ENCODE assay signal across 22 mouse cellular contexts in the genomic region with DNA sequence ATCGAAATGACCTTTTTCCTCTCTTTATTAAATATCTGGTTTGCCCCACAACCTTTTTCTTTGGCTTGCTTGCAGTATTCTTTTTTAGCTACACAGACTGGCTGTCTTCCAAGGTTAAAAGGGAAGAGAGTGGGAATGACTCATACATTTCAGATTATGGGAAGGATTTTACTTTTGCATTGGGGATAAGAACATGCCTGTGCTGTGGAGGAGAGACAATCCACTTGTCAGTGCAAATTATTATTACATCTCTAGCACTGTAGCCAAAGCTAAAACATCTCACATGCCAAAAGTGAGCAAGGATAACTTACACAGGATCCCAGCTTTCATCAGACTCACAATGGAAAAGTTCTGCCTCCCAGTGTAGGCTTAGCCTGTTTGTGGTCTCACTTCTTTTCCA. TPM values are rescaled to one million over a fixed set of nuclear protein-coding genes. Genes with fewer than 3 reads are reported as not detected.
DNase-seq lines count a peak whose midpoint lies in the region; ATAC-seq and TF ChIP-seq lines count a peak whose summit lies in the region.
"Had no signal": no experiment of that assay in that cellular context is flagged by ENCODE, and none has a peak within 500 bp of the region (broad histone marks: within the 10 kb centered on the region; RNA-seq: fewer than 3 reads in every experiment).

No protein-coding gene starts in this region.

- H3K36me3 ChIP-seq in heart, embryonic 13.5 days: no peaks in the 10 kb centered on the region
- no peaks in the 10 kb centered on the region for H3K36me3 ChIP-seq in limb, embryonic 14.5 days (ENCODE audit: control insufficient read depth, insufficient read depth, low read length)
- no peaks in the 10 kb centered on the region for H3K36me3 ChIP-seq in limb, embryonic 10.5 days
- H3K36me3 ChIP-seq: embryonic facial prominence, embryonic 13.5 days; forebrain, embryonic 12.5 days; neural tube, embryonic 12.5 days had no signal

- peak overlapping the region; percentile 61 for H3K27ac ChIP-seq in heart, embryonic 13.5 days (replicated peaks)
- H3K27ac ChIP-seq in limb, embryonic 14.5 days (replicated peaks; ENCODE audit: low read depth, low read length): no peak overlapping the region
- H3K27ac ChIP-seq in limb, embryonic 10.5 days: no peak overlapping the region
- peak overlapping the region; percentile 76 for H3K27ac ChIP-seq in embryonic fibroblast, embryonic 13.5 days (ENCODE audit: insufficient read depth, low read length)
- H3K27ac ChIP-seq: embryonic facial prominence, embryonic 13.5 days; forebrain, embryonic 12.5 days; layer of hippocampus, adult 2 months; liver, embryonic 14.5 days; neural tube, embryonic 12.5 days had no signal

- no peak overlapping the region for H3K9ac ChIP-seq in heart, embryonic 13.5 days
- H3K9ac ChIP-seq in limb, embryonic 14.5 days (ENCODE audit: low read depth, low read length, severe bottlenecking): no peak overlapping the region
- H3K9ac ChIP-seq: embryonic facial prominence, embryonic 13.5 days; forebrain, embryonic 12.5 days; liver, embryonic 14.5 days; neural tube, embryonic 12.5 days had no signal

- TF ChIP-seq CTCF in embryonic fibroblast, embryonic 13.5 days (IDR thresholded peaks at IDR 0.05; ENCODE audit: borderline replicate concordance, insufficient read depth, low read length): no peak

- H3K27me3 ChIP-seq in heart, embryonic 13.5 days (replicated peaks): no peaks in the 10 kb centered on the region
- H3K27me3 ChIP-seq in limb, embryonic 14.5 days (ENCODE audit: control insufficient read depth, insufficient read depth, low read length): no peaks in the 10 kb centered on the region
- no peaks in the 10 kb centered on the region for H3K27me3 ChIP-seq in limb, embryonic 10.5 days (ENCODE audit: low read depth, poor library complexity, severe bottlenecking)
- H3K27me3 ChIP-seq: embryonic facial prominence, embryonic 13.5 days; forebrain, embryonic 12.5 days; neural tube, embryonic 12.5 days had no signal

- no peak overlapping the region for H3K4me2 ChIP-seq in heart, embryonic 13.5 days
- H3K4me2 ChIP-seq in limb, embryonic 14.5 days (replicated peaks; ENCODE audit: low read depth, low read length, severe bottlenecking): no peak overlapping the region
- H3K4me2 ChIP-seq: embryonic facial prominence, embryonic 13.5 days; forebrain, embryonic 12.5 days; midbrain, embryonic 11.5 days; neural tube, embryonic 12.5 days had no signal

- no peak for ATAC-seq in heart, embryonic 13.5 days (ENCODE audit: extremely low read depth, insufficient number of reproducible peaks, low FRiP score, low TSS enrichment)
- peak; percentile 58 for ATAC-seq in limb, embryonic 14.5 days (ENCODE audit: low FRiP score, low read depth)

- WGBS in heart, embryonic 13.5 days: 38% methylated on average over 1 of the region's 1 CpGs
- 32% methylated on average over 1 of the region's 1 CpGs for WGBS in limb, embryonic 14.5 days
- 75% methylated on average over 1 of the region's 1 CpGs for WGBS in limb, embryonic 10.5 days

- TF ChIP-seq POLR2A in limb, embryonic 14.5 days (IDR thresholded peaks at IDR 0.05; ENCODE audit: borderline replicate concordance, extremely low read depth, insufficient read depth, insufficient read length): no peak
- no peak for TF ChIP-seq POLR2A in embryonic fibroblast, embryonic 13.5 days (IDR thresholded peaks at IDR 0.05; ENCODE audit: low read depth, low read length)

- intact Hi-C loops in heart, postnatal 36 days (cut with DNase I): no loop called here

- H3K4me1 ChIP-seq in heart, embryonic 13.5 days: peaks cover 8% of the 10 kb centered on the region
- H3K4me1 ChIP-seq in limb, embryonic 14.5 days (ENCODE audit: control insufficient read depth, insufficient read depth, low read length): peaks cover 21% of the 10 kb centered on the region
- peaks cover 16% of the 10 kb centered on the region for H3K4me1 ChIP-seq in limb, embryonic 10.5 days
- H3K4me1 ChIP-seq in embryonic fibroblast, embryonic 13.5 days (ENCODE audit: control insufficient read depth, insufficient read depth, low read length): peaks cover 7% of the 10 kb centered on the region
- H3K4me1 ChIP-seq: embryonic facial prominence, embryonic 13.5 days; forebrain, embryonic 12.5 days; neural tube, embryonic 12.5 days had no signal

- DNase-seq in heart, postnatal 36 days: no peak
- peak; percentile 42 for DNase-seq in limb, embryonic 14.5 days (ENCODE audit: low spot score)
- no peak for DNase-seq in limb, embryonic 10.5 days (ENCODE audit: low spot score)
- DNase-seq in NIH3T3 (ENCODE audit: low read depth): peak; percentile 74
- DNase-seq in layer of hippocampus, adult 9-11 months: no peak
- no peak for DNase-seq in right cerebral cortex, postnatal 36 days (ENCODE audit: low spot score in 2 of 2)
- DNase-seq: adrenal gland, postnatal 14 days; cerebellum, adult 18-20 months; gastrocnemius, postnatal 25 days; kidney, adult 18-20 months; kidney, postnatal 10 days; lung, postnatal 36 days; right cerebral cortex, postnatal 4 days; thymus, adult 18-20 months had no signal

- H3K9me3 ChIP-seq in heart, embryonic 13.5 days: no peaks in the 10 kb centered on the region
- H3K9me3 ChIP-seq in limb, embryonic 14.5 days (ENCODE audit: control insufficient read depth, low read length): no peaks in the 10 kb centered on the region
- H3K9me3 ChIP-seq in limb, embryonic 10.5 days (replicated peaks): no peaks in the 10 kb centered on the region
- H3K9me3 ChIP-seq: embryonic facial prominence, embryonic 13.5 days; forebrain, embryonic 12.5 days; neural tube, embryonic 12.5 days had no signal

- H3K4me3 ChIP-seq in heart, embryonic 13.5 days: no peak overlapping the region
- H3K4me3 ChIP-seq in limb, embryonic 14.5 days (replicated peaks; ENCODE audit: low read length): no peak overlapping the region
- H3K4me3 ChIP-seq in limb, embryonic 10.5 days: no peak overlapping the region
- no peak overlapping the region for H3K4me3 ChIP-seq in embryonic fibroblast, embryonic 13.5 days (ENCODE audit: insufficient read depth, low read length)
- H3K4me3 ChIP-seq: embryonic facial prominence, embryonic 13.5 days; forebrain, embryonic 12.5 days; layer of hippocampus, adult 2 months; neural tube, embryonic 12.5 days had no signal

RNA-seq across cellular contexts. Expression of a gene that starts 10.9 kb away (rescaled TPM):
- polyA plus RNA-seq in heart, embryonic 13.5 days (2015; fragmentation: Nextera tagmentation; extraction: Ambion mirVana): 65.0 and 69.0 TPM in 2 replicates
- total RNA-seq in heart, postnatal 36 days (2021): 10 to 100 TPM; 36.2 to 38.7 TPM
- polyA plus RNA-seq in limb, embryonic 14.5 days (2012; rRNA removed): 156 and 196 TPM in 2 replicates
- polyA plus RNA-seq in limb, embryonic 14.5 days (2014; fragmentation: Nextera tagmentation; extraction: Ambion mirVana): 139 and 152 TPM in 2 replicates
- polyA plus RNA-seq in limb, embryonic 10.5 days (2016; fragmentation: Nextera tagmentation; extraction: Ambion mirVana): 73.6 and 84.3 TPM in 2 replicates
- polyA plus RNA-seq in embryonic fibroblast, embryonic 13.5 days (2011; ENCODE audit: insufficient read length, low read depth, missing spikeins): 31.7 and 43.2 TPM in 2 replicates

Comparison
In these comparisons a context has a peak if more than half of its experiments do, and no peak if none do; other contexts are left out.
1. DNase-seq: peak in limb, embryonic 14.5 days (single experiment) and NIH3T3 (single experiment); none in heart, postnatal 36 days (0 of 2), limb, embryonic 10.5 days (single experiment), layer of hippocampus, adult 9-11 months (single experiment) and right cerebral cortex, postnatal 36 days (0 of 2).
2. H3K27ac ChIP-seq: peak in heart, embryonic 13.5 days (single experiment) and embryonic fibroblast, embryonic 13.5 days (single experiment); none in limb, embryonic 14.5 days (single experiment) and limb, embryonic 10.5 days (single experiment).